Mouse (Mus musculus): ENCODE results near the gene Bex1.

The Bex1 gene

DNA sequence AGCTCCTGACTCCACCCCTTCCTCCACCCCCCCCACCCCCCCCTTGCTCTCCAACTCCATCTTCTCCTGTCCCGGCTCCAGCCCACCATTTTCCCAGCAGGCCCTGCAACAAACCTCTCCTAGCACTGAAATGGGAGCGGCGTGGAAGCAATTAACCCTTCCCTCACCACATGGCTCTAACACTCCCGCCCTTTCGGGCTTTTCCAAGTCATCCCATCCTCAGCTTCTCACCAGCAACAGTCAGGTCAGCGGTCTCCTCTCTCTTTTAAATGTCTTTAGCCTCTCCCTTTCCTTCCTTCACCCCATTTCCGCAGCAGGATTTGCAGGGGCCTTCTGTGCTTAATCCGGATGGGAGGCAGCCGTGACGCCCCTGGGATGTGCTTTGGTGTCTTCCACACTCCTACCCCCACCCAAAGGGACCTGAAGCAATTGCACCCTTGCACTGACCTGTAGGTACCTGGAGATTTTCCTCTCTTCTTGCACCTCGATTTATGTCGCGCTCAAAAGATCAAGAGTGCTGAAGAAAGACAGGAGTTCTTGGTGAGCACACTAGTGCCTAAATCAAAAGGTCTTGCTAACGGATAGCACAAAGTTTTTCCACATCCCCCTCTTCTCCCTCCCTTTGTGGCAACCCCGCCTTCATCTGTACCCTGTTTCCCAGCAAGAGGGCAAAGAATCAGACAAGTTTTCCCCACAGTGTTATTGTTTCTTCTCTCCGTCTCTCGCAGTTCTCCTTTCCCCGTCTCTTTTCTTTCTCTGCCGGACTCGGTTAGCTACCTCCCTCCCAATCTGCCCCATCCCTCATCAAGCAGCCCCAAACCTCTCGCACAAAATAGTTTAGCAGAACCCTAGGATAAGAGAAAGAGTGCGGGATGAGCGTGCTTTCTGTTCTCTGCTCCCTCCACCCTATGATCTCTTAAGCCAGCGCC, 43.9 kb downstream of the Bex1 start:
- peak; percentile 88 for DNase-seq

DNA sequence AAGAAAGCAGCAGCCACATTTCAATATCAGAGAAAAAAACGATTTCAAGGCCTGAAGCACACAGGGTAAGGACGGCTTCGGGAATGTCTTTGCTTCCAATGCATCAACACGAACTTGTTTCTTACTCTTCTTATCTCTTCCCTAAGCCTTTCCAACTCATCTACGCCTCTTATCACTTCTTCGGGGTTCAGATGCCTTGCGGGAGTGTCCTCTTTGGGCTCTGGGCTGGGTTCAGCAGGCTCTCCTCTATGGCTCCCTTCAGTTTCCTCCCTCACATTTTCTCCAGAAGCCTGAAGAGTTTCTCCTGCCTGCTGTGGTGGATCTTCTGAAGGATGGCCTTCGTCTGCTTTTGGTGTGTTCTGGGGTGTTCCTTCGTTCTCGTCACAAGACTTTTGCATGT, 44.7 kb downstream of the Bex1 start:
- DNase-seq: no peak

Measured in retina, postnatal 1 day (tissue).